Mouse (Mus musculus) cortical plate, adult 2 months (tissue): ENCODE data around the gene Galnt17.

Experiments used
- CTCF ChIP-seq: fragments of 200-500 bp; IDR thresholded peaks from 2 replicates; pipeline ENCODE4 v1.5.1; 2011; ENCODE audit warnings: mild to moderate bottlenecking, control low read depth, low read length; ENCODE audit not compliant: insufficient read depth; ENCODE audit errors: extremely low read depth
- POLR2A ChIP-seq: fragments of 200-500 bp; IDR thresholded peaks from 2 replicates; pipeline ENCODE4 v1.6.1; 2011; ENCODE audit warnings: mild to moderate bottlenecking, low read length, control low read depth; ENCODE audit not compliant: insufficient read depth; ENCODE audit errors: extremely low read depth

GRCm38 (mm10) chr5:131236906-131237305 lies 71.4 kb downstream of the Galnt17 start:
- TF ChIP-seq POLR2A, result no peak
- no peak for TF ChIP-seq CTCF
